Mouse (Mus musculus) brain, embryonic 18.5 days (tissue): ENCODE measurements around the gene Gprc5c.

Experiments
- DNase-seq: peaks from one replicate; pipeline ENCODE4 v3.0.0-alpha.2; 2012; ENCODE audit warnings: low read depth, low spot score

Gene Gprc5c

DNA sequence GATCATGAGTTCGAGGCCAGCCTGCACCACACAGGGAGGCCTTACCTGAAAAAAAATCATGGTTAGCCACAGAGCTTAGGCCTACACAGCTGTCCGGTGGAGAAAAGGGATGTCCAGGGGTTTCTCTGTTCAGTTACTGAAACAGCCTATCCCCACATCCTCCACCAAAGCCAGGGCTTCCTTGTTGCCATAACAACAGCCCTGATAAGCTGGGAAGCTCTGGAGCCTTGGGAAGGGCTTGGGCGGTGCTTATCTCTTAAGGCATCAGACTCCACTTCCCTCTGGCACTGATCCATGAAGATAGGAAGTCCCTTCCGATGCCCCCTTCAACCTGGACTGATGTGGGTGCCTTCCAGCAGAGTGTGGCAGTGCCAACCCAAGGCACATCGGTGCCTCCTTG is 17.8 kb upstream of the Gprc5c start:
- no peak for DNase-seq

DNA sequence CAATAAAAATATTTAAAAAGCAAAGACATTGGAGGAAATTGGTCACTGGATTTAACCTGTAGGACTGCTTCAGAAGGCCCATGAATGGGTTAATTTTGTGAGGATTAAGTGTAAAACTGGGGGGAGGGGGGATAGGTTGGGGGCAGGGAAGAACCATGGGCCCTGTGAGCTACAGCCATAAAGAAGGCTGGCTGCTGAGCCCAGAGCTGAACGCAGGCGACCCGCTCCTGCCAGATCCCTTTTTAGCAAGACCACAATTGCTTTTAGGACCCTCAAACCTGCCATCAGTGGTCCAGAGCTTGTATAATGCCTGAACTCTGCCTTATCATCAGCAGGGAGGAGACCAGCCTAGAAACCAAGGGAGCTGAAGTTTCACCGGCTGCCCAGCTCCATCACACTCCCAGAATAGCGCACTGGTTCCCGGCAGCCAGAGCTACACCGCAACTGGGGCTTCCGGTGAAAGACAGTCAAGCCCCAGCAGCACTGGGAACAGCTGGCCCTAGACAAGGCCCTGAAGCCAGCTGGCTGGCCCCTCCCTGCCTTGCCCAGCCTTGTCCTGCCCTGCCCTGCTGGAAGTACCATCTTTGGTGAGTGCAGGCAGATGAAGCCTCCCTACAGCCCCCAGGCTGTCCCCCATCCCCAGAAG is 7.0 kb upstream of the Gprc5c start:
- DNase-seq = no peak

DNA sequence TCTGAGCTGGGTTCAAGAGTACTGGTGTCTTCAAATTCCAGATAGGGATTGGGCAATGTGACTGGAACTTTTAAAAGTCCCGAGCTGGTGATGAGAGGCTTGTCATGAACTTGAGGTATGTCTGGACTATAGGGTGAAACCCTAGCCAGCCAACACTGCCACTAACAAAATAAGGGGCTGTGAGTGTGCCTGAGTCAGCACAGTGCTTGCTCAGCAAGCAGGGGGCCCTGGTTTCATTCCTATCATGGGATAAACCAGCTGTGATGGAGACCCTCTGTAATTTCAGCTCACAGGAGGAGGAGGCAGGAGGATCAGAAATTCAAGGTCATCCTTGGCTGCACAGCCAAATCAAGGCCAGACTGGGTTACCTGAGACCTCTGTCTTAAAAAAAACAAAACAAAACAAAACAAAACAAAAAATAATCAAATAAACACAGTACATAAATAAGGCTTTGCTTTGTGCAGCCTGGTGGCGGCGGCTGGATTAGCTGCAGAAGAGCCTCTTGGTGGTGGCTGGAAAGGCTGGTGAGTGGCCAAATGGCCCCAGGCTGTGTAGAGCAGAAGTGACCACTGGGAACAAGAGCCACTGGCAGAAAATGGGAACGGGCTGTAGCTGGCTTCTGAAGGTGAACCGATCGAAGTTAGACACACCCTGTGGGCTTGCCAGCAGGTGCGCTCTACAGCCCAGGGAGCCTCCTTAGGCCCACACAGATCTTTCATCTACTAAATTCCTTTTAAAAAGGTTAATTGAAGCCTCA is 6.3 kb upstream of the Gprc5c start:
- DNase-seq = no peak

GRCm38 (mm10) chr11:114846336-114846735 is 4.6 kb upstream of the Gprc5c start:
- DNase-seq = no peak

DNA sequence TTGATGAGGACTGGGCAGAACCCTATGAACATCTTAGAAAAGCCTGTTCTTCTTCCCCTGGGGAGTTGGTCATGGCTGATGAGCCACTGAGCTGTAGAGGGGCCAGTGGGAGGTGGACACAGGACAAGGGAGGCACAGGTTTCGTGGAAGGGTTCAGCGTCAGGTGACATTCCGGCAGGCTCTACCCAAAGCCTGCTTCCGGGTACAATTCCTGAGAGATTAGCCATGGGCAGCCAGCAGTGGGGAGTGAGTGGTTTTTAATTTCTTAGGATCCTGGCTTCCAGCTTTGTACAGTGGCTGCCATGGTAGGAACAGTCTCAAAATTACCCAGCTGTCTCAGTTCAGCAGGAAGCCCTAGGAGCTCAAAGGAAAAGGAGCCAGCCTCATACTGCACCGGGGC is 3.9 kb upstream of the Gprc5c start:
- DNase-seq = no peak

DNA sequence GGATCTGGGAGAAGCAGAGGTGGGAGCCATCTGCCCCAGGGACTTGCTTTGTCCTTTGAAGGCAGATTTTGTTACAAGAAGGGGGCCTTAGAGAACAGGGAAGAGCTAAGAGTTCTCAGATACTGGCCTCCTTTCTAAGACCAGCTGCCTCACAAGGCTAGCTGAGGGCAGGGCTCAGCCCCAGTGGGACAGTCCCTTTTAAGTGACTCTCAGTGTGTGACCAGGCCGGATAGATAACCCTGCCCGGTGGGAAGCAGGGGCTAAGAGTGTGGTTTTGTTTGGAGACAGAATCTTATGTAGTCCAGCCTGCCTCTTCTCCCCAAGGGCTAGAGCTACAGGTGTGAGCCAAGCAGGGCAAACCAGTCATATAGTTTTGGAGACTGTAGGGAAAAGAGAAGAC is 1.4 kb upstream of the Gprc5c start:
- no peak for DNase-seq

GRCm38 (mm10) chr11:114850066-114850451 is 893 bp upstream of the Gprc5c start:
- no peak for DNase-seq

DNA sequence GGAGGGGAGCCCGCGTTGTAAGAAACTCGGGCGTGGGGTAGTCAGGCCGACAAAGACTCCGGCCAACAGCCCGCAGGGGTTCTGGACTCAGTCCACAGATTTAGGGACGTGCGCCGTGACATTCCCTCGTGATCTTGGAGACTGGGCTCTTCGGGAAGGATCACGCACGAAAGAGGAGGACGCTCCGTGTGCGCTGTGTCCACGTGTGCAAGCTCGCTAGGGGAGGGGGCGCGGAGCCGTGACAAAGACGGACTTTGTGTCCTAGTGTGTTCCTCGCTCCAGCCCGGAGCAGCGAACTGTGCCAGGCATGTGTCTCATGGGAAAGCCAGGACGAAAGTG is 286 bp downstream of the Gprc5c start:
- no peak for DNase-seq

DNA sequence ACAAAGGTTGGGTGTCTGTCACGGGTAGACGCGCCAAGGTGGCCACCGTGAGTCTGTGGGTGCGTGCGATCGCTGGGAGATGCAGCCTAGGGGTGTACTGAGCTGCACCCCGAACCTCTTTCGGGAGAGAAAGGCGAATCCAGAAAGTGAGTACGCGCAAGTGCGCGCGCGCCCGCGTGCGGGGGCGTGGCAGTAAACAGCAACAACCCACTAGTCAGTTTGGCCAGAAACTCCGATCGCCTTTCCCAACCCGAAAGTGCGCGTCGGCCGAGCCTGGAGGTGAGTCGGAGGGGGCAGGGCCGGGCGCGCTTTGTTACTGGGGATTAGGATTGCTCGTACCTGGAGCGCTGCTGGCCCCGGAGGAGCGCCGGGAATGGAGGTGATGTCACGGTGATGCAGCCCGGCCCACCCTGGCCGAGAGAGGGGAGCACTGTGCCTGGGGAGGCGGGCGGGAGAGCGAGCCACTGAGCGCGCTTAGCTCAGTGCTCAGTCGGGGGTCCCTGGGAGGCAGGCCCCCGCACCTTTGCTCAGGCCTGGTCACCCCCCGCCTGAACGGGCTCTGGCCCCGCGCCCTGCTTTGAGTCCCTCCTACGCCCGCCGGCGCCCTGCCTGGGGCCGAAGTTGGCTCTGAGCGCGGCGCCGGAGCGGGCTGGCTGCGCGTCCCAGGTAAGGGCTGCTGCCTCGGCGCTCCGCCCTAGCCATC is 807 bp downstream of the Gprc5c start:
- no peak for DNase-seq

DNA sequence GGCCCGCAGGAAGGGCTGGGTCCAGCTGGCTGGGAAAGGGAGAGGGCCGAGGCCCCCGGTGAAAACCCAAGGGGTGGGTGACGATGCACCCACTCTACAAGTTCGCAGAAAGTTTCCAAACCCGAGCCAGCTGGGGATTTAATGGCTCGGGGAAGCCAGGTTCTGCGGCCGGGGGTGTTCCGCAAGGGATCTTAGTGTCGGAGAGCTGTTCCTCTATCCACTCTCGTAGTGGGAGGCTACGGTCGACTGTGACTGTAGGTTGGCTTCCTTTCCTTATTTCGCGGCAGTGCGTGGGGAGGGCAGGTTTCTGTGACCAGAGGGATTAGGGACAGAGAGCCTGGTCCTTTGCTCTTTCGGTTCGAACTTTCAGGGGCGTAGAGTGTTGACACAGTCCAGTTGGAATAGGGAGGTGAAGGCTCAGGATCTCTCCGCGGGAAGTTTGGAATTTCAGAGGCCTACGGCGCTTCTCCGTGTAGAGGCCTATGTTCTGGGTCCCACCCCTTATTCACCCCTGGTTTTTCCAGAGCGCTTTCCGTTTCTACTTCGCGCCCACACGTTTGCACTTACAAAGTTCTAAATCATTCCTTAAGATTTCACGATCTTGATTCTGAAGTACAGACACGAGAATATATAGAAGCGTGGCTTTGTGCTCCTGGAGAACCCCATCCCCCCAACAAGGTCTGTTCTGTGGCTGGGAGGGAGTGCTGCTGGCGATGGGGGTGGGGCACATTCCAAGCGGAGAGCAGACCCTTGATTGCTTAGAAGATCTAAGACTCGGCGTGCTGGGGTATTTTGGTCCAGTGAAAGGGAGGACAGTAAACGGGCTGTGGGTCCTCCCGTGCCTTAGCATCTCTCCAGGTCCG is 1.6 kb downstream of the Gprc5c start:
- DNase-seq = no peak

GRCm38 (mm10) chr11:114853174-114853838 is 2.4 kb downstream of the Gprc5c start:
- DNase-seq = no peak

GRCm38 (mm10) chr11:114854581-114854980 is 3.6 kb downstream of the Gprc5c start:
- DNase-seq = no peak

DNA sequence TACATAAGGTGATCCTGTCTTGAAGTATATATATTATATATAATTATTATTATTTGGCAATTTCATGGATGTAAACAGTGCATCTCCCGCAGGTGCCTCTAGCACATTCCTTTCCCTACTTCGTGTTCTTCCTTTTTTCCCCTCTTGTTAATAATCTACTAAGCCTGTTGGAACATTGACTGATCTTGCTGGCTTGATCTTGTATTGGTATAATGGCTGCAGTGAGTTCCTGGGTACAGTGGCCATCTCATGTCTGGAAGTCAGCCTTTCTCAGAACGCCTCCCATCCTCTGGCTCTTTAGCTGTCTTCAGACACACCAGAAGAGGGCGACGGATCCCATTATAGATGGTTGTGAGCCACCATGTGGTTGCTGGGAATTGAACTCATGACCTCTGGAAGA is 5.2 kb downstream of the Gprc5c start:
- no peak for DNase-seq

GRCm38 (mm10) chr11:114858641-114859040 is 7.7 kb downstream of the Gprc5c start:
- no peak for DNase-seq

DNA sequence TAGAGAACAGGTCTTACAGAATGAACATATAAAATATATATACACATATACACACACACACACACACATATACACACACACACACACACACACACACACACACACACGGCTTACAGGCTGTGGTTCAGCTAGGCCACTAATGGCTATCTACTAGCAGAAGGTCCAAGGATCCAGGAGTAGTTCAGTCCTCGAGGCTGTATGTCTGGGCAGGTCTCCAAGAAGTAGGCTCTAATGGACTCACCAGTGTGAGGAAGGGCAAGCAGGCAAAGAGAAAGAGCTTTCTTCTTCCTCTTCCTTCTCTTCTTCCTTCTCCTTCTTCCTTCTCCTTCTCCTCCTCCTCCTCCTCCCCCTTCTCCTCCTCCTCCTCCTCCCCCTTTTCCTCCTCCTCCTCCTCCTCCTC is 10.1 kb downstream of the Gprc5c start:
- DNase-seq = no peak

DNA sequence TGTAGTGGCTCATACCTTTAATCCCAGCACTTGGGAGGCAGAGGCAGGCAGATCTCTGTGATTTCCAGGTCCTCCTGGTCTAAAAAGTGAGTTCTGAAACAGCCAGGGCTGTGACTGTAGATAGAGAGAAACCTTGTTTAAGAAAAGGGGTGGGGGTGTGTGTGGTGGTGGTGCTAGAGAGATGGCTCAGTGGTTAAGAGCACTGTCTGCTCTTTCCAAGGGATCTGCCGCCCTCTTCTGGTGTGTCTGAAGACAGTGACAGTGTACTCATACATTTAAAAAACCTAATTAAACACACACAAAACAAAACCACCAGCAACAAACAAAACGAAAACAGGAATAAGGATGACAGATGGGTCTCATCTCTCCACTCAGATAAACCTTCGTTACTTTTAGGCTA is 11.7 kb downstream of the Gprc5c start:
- DNase-seq = no peak

- no peak for DNase-seq
These were observed 13.0 kb downstream of the Gprc5c start for GRCm38 (mm10) chr11:114863918-114864420.

GRCm38 (mm10) chr11:114865999-114866398 is 15.0 kb downstream of the Gprc5c start:
- DNase-seq = no peak

GRCm38 (mm10) chr11:114866486-114867360 is 15.8 kb downstream of the Gprc5c start:
- no peak for DNase-seq
